Mouse (Mus musculus): ENCODE results near the gene Tmed2.

GRCm38 (mm10) chr5:124515789-124516188 lies 24.7 kb upstream of the Tmed2 start:
- TF ChIP-seq POLR2A (IDR thresholded peaks at IDR 0.05; ENCODE audit: borderline replicate concordance, extremely low read depth, insufficient read depth, insufficient read length, poor library complexity, severe bottlenecking) (no peak), CTCF (IDR thresholded peaks at IDR 0.05; ENCODE audit: borderline replicate concordance, extremely low read depth, insufficient read depth, insufficient read length) (no peak)

Measured in brain, embryonic 14.5 days (tissue).